Comparison of ENCODE assay signal across 15 mouse cellular contexts in the genomic region with DNA sequence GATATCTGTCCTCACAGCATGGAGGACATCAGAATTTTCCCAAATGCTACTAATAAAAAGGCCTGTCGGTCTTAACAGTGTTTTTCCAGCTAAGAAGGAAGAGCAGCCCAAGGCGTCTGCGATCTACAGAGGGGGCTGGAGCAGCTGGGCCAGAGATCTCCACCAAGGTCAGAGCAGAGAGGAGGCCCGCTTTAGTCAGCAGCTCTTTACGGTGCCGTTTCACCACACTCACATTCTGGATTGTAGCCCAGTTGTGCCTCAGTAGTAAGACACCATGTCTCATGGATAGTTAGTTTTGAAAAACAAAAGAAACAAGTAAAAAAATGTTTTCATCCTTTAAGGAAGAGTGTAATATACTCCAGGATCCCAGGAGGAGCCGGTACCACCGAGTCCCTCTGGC.
"Had no signal": no experiment of that assay in that cellular context is flagged by ENCODE, and none has a peak within 500 bp of the region (broad histone marks: within the 10 kb centered on the region; RNA-seq: fewer than 3 reads in every experiment).

No protein-coding gene starts in this region.

- ATAC-seq: hindbrain, embryonic 16.5 days; intestine, embryonic 16.5 days had no signal

- DNase-seq: gastrocnemius, adult 2 months; gastrocnemius, postnatal 10 days; gastrocnemius, postnatal 25 days; heart, adult 18-20 months; heart, postnatal 10 days; heart, postnatal 4 days; kidney, adult 11 months; kidney, adult 8-10 months; kidney, postnatal 10 days; kidney, postnatal 25 days; kidney, postnatal 4 days; liver; liver, embryonic 13.5 days had no signal
